Mouse (Mus musculus) kidney, embryonic 14.5 days (tissue): Measurements from ENCODE around the gene Psmd9. TPM values are rescaled to one million over a fixed set of nuclear protein-coding genes. Genes with fewer than 3 reads are reported as not detected.

Experiments used
- polyA plus RNA-seq: library from polyadenylated mRNA; unstranded; fragments of >200 nt; fragmentation: Nextera tagmentation; extraction: Ambion mirVana; gene quantifications from 2 replicates; pipeline ENCODE4 v1.2.1, GENCODE M21; 2014

Gene Psmd9
- polyA plus RNA-seq, 1 experiment from 2014 or later: 73.9 TPM

Other genes starting within 250 kb of the Psmd9 start
- gene Kdm2b, start 179.6 kb upstream of the Psmd9 start, polyA plus RNA-seq: 59.1 and 105 TPM in 2 replicates
- 21.5 and 23.2 TPM in 2 replicates for gene Orai1, start 154.3 kb upstream of the Psmd9 start, polyA plus RNA-seq
- gene Morn3, start 122.4 kb upstream of the Psmd9 start, polyA plus RNA-seq: 1.3 and 1.7 TPM in 2 replicates
- gene Tmem120b, start 101.0 kb upstream of the Psmd9 start, polyA plus RNA-seq: 12.0 and 13.1 TPM in 2 replicates
- 2.0 and 3.2 TPM in 2 replicates for gene Rhof, start 36.7 kb upstream of the Psmd9 start, polyA plus RNA-seq
- gene Setd1b, start 27.2 kb upstream of the Psmd9 start, polyA plus RNA-seq: 16.6 and 16.7 TPM in 2 replicates
- gene Hpd, start 13.3 kb downstream of the Psmd9 start, polyA plus RNA-seq: not detected in 2 replicates
- gene Wdr66, start 82.7 kb downstream of the Psmd9 start, polyA plus RNA-seq: 2.2 and 2.7 TPM in 2 replicates
- 39.4 and 43.2 TPM in 2 replicates for gene Bcl7a, start 174.4 kb downstream of the Psmd9 start, polyA plus RNA-seq
- gene Mlxip, start 225.4 kb downstream of the Psmd9 start, polyA plus RNA-seq: 13.4 and 26.6 TPM in 2 replicates